Mouse (Mus musculus) right cerebral cortex, postnatal 10 days (tissue): ENCODE results near the gene Ift81.
A peak's percentile ranks its signal among the peaks of the same experiment; 100 is the strongest.

Experiments used
- DNase-seq, 2 experiments: peaks; one replicate each; pipeline ENCODE4 v3.0.0; 2021; ENCODE audit warnings: low spot score in 2 of 2

Ift81 gene

DNA sequence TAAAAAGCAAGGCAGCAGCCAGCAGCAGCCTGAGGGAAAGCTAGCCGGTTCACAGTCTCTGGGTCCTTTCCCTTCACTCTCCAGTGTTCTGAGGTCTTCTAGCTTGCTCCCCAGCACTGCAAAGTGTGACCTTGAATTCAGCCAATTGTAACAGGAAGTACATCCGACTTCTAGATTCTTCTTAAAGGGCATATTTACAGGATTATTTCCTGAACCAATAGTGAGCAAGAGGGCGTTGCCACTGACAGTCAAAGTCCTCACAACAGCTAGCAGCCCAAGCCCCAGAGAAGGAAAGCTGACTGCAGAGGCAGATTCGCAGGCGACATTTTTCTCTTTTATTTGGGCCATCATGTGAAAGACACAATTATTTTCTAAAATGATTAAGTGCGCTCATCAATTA, 65.6 kb downstream of the Ift81 start:
- no peak for DNase-seq

DNA sequence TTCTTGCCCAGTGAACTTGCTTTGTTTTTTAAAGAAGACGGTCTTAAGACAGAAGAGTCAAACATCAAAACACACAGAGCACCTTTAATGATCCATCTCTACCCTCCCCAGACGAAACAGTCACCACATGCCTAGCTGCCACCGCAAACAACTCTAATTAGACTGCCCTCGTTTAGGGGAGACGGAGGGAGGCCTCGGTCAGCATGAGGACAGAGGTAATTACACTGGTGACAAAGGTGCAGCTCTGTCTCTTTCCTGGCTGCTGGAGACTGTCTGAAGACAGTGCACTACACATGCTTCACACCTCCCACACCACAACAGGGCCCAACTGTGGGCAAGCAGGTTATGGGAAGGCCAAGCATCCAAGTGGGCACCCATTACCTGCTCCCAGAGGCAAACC, 66.5 kb downstream of the Ift81 start:
- no peak for DNase-seq

DNA sequence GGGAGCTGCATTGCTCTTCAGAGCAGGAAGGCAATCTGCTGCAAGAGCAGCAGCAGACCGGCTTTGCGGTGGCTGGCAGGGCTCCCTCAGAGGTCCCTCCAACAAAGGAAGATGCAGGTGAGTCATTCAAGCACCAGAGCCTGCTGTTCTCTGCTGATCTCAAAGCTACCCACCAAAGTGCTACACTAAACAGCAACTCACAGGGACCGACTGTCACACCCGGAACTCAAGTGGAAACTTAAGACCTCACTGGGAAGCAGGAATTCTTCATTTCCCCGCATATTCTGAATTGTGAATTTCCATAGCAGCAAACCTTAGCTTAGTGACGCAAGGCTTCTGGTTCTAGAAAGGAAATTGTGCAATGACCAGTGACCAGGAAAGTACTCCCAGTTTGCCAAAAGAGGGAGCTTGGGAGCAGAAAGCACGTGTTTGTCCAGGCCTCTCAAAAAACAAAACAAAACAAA, 67.0 kb downstream of the Ift81 start:
- peak; percentile 43 to 52 for DNase-seq

DNA sequence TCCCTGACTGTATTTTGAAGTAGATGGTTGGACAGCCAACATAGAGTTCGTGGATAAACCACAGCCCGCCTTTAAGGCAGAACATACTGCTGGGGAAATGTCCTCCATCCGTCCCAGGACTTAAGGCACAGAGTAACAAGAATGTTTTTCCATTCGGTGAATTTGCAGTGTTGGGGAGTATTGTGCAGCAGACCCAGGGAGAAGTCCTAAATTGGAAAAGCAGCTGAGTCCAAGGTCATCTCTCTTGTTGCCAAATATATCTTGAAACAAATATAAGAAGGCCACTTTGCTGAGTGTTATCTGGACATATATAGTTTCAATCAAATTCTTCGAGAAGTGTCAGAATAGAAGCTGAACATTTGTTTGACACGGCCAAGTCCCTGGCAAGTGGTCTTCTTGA, 70.9 kb downstream of the Ift81 start:
- DNase-seq = no peak

DNA sequence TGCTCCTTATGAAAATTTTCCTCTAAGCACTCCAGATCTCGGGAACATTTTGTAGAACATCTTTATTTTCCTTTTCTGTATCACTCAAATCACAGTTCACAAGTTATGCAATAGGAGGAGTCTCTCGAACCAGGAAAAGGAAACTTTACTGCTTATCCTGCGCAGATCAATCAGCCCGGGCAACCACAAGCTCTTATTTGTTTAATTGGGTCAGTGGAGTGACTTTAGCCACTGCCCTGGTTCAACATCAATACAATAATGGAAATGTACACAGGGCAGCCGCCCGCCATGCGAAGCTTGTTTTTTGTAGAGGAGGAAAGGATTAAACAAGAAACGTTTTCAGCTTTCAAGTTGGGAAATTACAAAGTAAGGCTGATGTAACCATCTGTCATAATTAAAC, 72.4 kb downstream of the Ift81 start:
- DNase-seq = no peak

DNA sequence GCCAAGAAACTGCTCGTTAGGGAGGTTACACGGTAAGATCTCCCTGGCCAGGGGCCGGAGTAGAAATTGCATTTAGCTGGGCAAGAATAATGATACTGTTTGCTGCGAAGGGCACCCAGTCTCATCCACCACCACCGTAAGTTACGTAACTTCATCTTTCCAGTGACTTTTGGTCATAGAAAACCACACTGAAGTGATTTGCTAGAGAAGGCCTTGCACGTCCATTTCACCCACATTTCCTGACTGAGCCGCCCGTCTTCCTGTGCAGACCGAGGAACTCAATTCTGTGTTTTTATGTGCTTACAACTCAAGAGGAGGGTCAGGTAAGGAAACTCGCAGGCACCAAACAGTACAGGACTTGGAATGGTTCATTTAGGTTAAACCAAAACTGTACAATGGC, 76.2 kb downstream of the Ift81 start:
- DNase-seq = no peak

DNA sequence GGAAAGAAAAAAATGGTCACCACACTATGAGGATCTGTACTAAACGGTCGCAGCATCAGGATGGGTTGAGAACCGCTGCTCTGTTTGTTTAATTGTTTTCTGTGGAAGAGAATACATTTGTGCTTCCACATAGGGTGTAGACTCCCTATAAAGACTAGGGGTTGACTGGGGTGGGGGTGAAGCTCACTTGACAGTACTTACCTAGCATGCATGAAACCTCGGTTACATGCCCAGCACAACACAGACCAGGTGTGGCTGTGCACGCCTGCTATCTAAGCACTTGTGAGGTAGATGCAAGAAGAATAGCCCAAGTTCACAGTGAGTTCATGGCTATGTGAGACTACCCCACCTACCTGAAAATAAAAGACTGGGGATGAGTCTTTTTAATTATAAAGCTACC, 76.7 kb downstream of the Ift81 start:
- DNase-seq = no peak

DNA sequence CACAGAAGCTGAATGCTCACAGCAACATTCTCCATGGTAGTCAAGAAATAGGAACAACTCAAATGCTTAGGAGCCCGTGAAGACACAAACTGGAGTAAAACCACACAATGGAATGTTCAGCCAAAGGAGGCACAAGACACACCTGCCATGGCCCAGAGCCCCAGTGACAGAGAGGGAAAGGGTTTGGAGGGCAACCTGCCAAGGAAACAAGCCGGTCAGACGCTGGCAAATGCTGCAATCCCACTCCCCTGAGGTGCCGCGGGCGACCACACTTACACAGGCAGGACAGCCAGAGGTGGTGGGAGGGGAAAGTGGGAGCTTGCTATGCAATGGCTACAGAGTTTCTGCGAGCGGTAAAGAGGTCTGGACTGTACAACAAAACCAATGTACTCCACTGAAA, 80.4 kb downstream of the Ift81 start:
- no peak for DNase-seq

DNA sequence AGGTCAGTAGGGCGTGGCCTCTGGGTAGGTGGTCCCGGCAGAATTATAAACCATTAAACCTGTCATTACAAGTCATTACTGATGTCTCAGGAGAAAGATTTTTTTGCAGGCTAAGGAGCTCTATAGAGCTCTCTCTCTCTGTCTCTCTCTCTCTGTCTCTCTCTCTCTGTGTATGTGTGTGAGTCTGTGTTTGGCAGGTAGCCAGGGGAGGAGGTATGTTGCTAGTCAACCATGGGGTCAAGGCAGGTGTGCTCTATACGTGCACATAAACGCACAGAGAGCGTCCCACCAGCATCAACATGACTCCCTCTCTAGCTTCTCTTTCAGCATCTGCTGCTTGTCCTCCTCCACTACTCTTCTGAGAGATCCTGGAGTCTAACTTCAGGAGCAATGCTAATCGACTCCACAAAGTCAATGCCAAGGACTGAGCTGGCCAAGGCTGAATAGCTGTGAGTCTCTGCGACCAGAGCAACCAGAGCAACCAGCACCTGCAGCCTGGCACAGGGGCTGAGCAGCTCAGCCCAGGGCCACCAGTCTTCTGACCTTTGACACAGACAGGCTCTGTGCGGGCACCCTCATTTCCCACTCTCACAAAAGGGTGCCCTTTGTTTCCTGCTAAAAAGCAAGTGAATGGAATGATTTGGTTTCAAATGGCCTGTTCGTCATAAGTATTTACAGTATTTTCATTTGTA, 84.3 kb downstream of the Ift81 start:
- peak in 1 of 2 experiments; percentile 43 for DNase-seq

DNA sequence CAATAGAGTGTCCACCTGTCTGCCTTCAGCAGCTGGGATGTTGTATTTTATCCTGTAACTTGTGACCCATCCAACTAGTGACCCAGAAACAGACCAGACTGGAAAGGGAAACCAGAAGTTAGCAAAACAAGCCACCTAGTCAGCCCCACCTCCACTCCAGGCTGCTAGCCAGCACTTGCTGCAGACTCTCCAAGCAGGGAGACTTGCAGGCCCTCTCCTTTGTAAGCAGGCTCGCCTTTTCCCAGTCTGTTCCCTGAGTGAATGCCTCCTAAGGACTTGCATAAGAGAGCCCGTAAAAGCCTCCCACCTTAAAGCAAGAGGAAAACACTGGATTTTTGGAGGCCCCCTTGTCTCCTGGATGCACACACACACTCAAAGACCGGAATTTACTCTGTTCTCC, 85.0 kb downstream of the Ift81 start:
- peak; percentile 60 to 64 for DNase-seq

DNA sequence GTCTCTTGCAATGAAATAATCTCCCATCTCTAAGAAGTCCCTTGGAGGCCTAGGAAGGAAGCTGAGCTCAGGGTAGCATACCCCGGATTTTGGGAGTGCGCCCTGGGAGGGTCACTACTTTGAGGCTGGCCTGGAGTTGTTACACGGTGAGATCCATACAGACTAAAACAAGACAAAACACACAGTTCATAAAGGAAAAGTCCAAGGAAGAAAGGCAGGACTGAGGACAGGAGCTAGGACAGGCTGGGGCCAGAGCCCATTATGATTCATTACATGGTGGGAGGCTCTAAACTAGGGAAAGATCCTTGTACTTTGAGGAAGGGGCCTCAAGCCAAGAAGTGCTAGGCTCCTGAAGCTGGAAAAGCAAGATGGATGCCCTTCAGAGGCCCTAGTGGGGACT, 85.7 kb downstream of the Ift81 start:
- DNase-seq = no peak

DNA sequence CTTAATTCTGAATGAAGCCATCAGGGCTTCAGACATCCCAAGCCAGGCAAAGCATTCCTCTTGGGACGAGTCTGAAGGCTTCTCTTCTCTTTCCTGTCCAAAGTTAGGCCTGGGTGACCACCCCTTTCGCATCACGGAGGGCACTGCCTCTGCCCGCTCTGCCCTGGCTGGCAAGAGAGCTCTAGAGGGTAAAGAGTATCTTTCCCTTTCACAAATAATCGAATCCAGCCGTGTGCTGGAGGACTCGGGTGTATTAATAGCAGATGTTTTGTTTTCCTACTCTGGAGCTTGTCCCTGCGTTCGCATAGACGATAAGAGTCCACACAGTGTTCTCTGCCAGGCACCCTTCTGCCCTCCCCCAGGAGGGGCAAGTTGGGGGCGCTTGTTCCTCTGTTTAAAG, 86.6 kb downstream of the Ift81 start:
- no peak for DNase-seq

DNA sequence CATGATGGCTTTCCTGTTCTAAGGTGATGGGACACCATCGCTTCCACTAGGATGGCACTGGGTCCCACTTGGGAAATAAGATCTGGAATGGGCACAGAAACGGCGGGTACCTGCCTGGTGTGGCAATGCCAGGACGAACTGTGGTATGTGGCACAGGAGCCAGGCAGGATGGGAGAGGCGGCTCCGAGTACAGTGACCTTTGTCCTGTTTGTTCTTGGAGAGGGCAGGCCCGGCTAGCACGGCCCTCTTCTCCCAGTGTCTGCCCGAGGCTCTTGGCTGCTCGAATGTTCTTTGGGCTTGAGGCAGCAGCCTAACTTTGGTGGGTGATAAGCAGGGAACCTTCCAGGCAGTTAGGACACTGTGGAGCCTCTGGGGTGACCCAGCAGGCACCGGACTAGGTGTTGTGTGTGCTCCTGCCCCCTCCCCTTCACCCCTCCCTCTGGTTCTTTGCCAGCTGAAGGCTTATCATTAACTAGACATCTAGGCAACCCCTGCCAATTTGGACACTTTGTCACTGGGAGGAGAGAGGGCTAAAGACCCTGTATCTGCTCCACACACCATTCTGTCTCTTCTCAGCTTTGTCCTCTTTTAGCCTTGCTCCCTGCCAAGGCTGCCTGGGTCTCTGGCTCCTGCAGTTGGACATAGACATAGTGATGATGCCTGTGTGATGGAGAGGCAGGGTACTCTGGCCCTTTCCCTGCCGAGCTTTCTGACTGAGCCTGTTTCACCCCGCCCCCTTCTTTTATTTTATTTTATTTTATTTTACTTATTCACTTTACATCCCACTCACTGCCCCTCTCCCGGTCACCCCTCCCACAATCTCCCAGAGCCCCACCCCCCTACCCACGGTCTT, 87.2 kb downstream of the Ift81 start:
- no peak for DNase-seq

DNA sequence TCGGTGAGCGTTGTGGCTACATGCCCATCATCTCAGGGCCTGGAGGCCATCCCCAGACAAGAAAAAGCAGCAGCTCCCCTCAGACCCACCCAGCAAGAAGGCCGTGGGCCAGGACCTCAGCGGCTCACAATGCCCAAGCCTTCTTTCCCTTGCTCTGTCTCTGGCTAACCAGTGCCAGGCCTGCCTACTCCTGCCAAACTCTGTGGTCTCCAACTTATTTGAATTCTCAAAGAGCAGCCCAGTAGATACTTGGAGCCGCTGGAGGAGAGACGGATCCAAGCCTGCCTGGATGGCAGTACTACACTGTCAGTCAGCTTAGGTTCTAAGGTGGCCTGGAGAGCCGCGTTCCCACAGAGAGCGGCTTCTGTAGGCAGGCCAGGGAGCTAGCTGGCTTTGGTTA, 87.9 kb downstream of the Ift81 start:
- peak; percentile 82 to 88 for DNase-seq

DNA sequence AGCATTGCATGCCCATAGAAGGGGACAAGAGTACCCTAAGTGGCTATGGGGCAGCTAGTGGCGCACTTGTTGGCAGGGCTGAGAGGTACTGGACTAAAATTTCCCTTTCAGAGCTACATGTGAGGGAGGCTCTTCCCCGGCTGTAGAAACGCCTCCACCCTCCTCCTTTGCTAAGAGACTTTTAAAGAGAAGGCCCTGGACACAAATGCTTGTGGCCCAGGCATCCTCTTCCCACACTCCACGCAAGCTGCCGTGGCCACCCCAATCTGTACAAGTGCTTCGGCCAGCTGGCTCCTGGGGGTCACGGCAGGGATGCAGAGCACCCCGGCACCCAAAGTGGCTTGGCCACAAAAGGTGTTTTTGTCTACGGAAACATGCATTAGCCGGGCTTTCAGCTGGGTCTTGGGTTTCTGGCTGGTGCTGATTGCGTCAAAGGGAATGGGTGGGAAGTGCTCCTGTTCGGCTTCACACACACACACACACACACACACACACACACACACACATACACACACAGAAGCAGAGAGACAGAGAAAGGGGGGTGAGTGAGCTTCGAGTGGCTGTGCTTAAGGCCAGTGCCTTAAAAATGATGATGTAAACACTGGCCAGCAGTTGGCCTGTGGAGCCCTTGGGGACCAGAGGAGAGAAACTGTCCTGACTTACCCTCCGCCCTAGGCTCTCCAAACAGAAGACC, 88.9 kb downstream of the Ift81 start:
- DNase-seq = no peak

DNA sequence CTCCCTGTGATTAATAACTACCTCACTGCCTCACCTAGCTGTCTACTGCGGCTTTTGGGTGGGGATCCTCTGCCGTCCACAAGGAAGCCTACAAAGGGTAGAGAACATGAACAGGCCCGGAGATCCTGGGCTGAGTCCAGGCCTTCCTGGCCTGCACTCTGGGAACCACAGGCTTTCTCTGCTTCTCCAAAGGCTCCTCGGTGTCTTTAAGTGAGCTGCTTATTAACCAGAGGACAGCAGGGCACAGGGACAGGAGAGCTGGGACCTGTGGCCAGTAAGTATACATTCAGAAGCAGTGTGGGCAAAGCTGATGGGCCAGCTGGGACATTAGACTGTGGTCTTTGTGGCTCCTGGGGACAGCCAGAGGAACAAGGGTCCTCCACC, 89.5 kb downstream of the Ift81 start:
- no peak for DNase-seq

DNA sequence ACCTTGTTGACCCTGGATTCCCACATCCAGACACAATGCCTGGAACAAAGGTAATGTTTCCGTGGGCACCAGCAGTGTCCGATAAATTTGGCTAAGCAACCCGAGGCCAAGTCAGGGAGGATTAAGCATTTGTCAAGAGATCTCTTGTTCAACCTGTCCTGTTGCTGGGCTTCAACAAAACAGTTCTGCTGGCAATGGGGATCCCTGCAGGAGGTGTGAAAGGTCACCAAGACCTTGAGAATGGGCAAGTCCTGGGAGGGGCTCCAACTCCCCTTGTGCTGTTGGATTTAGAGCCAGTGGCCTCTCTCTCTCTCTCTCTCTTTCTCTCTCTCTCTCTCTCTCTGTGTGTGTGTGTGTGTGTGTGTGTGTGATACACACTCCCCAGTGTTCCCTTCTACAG, 90.1 kb downstream of the Ift81 start:
- no peak for DNase-seq

DNA sequence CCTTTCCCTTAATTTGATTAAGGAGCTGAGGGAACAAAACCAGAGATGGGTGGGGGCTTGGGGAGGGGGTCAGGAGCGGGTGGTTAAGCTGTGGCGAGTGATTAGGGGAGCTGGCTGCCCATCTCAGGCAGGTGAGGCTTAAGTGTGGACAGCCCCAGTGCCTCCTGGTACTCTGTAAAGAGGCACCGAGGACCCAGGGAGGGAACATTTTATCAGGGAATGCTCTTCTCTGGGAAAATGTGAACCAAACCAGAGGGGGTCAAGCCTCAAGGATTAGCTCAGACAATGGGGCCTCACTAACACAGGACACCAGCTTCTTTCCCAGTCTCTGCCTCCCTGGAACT, 93.2 kb downstream of the Ift81 start:
- no peak for DNase-seq

DNA sequence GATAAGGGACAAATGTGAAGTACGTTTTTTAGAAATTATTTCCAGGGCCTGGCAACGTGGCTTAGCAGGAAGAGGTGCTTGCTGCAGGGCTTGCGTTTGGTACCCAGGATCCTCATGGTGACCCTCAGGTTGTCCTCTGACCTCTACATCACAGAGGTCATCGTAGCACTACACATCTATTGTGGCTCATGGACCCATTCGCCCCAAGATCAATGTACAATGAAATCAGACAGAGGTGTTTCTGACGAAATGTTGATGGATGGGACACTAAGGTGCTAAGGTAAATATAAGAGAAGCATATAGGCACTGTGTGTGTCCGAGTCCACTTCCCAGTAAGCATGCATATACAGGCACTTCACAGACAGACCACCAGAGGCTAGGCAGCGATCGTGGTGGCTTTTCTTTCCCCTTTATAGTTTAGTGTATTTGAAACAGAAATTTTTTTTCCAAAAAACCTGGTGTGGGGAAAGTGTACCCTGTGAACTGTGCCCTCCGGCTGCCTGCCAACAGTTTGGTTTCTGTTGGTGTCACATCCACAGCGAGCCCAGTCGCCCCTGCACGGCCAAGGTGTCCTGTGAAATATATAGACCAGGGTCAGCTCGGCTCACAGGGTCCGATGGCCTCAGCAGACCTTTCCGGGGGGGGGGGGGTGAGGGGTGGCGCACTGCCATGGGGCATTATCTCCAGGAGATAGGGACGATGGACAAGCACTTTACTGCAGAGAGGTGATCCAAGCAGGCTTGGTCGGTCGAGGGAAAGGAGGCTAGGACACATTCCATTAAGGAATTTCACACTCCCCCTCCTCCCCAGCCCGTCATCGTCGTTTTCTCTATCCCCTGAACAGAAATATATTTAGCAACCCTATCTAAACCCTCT, 93.8 kb downstream of the Ift81 start:
- no peak for DNase-seq

DNA sequence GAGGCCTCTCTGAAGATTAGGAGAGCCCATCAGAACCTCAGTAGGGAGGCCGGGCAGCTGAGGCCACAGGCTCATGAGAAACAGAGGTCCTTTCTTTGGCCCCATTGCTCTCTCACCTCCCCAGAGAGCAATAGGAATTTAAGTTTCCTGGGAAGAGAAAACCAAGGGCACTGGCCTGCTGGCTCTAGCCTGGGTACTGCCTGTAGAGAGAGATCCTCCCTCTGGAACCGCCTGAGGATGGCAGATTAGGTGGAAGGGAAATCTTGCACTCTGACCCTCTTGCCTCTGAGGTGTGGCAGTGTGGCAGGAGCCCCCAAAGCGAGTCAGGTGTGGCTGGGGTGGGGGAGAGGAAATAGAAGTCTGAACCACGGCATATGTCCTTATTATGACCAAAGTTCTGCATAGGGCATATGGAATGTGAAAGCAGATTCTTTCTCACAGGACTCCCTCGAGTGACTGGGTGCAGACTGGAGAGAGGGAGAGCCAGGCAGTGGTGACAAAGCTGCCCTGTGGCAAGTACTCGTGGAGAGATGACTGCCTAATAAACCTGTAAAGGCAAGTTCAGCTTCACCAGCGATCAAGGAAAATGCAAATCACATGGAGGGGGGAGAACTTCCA, 95.2 kb downstream of the Ift81 start:
- no peak for DNase-seq

DNA sequence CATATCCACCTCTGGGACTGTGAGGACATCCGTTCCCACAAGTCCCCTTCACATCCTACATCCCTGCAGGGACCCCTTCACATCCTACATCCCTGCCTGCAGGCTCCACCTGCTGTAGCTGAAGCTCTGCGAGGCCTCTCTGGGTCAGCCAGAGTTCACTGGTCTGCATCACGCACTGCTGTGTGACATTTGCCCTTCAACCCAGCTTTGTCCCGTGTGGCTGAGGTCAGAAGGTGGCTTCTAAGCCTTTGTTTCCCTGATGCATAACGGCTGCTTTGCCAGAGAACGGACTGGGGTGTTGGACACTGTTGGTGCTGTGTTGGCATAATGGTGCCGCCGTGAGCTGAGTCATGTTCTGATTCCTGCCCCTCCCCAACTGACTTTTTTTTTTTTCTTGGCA, 96.1 kb downstream of the Ift81 start:
- no peak for DNase-seq
